Mouse (Mus musculus) midbrain, postnatal 0 days (tissue): ENCODE data around the gene Dnajb1. TPM values are rescaled to one million over a fixed set of nuclear protein-coding genes. Genes with fewer than 3 reads are reported as not detected.

Source experiments
- ATAC-seq: fragments of 200-750 bp; cut with Nextera tagmentation; 2 replicates; pipeline ENCODE4 v1.8.0; 2017; ENCODE audit warnings: moderate number of reproducible peaks, mild to moderate bottlenecking, moderate TSS enrichment, moderate library complexity; ENCODE audit not compliant: low FRiP score
- DNase-seq: peaks from one replicate; pipeline ENCODE4 v3.0.0-alpha.2; 2015; ENCODE audit warnings: low spot score
- H3K27ac ChIP-seq: fragments of 300-500 bp; sonication (generic); 2 replicates; pipeline ENCODE4 v1.5.1; 2014; ENCODE audit warnings: low read depth, mild to moderate bottlenecking, low read length, mixed read lengths
- H3K27me3 ChIP-seq: fragments of 300-500 bp; sonication (generic); 2 replicates; pipeline ENCODE4 v1.6.1; 2014; ENCODE audit warnings: low read length, control low read depth, mixed read lengths; ENCODE audit not compliant: insufficient read depth
- H3K36me3 ChIP-seq: fragments of 300-500 bp; sonication (generic); 2 replicates; pipeline ENCODE4 v1.6.1; 2014; ENCODE audit warnings: low read length, control low read depth, mixed read lengths; ENCODE audit not compliant: insufficient read depth
- H3K4me1 ChIP-seq: fragments of 300-500 bp; sonication (generic); 2 replicates; pipeline ENCODE4 v1.6.1; 2014; ENCODE audit warnings: mild to moderate bottlenecking, control low read depth, antibody characterized with exemption, low read length, mixed read lengths; ENCODE audit not compliant: insufficient read depth
- H3K4me2 ChIP-seq: fragments of 300-500 bp; sonication (generic); 2 replicates; pipeline ENCODE4 v1.6.1; 2014; ENCODE audit warnings: low read depth, mild to moderate bottlenecking, low read length, mixed read lengths; ENCODE audit not compliant: poor library complexity, severe bottlenecking
- H3K4me3 ChIP-seq: fragments of 300-500 bp; sonication (generic); 2 replicates; pipeline ENCODE4 v1.5.1; 2014; ENCODE audit warnings: low read depth, mild to moderate bottlenecking, low read length, moderate library complexity
- H3K9ac ChIP-seq: fragments of 300-500 bp; sonication (generic); replicated peaks from 2 replicates; pipeline ENCODE4 v1.6.1; 2014; ENCODE audit warnings: mild to moderate bottlenecking, low read length, moderate library complexity, mixed read lengths; ENCODE audit not compliant: poor library complexity, severe bottlenecking
- H3K9me3 ChIP-seq: fragments of 300-500 bp; sonication (generic); 2 replicates; pipeline ENCODE4 v1.6.1; 2016; ENCODE audit warnings: low read length, control low read depth
- CTCF ChIP-seq: IDR thresholded peaks from 2 replicates; pipeline ENCODE4 v1.5.1; 2016; ENCODE audit warnings: antibody characterized with exemption, mild to moderate bottlenecking
- WGBS: fragments of 180-500 bp; shearing (Covaris S2); extraction: QIAGEN DNeasy Blood & Tissue Kit; methylation state at CpG from one replicate; pipeline ENCODE4 v1.1.7; 2014; 5-methylcytosine and 5-hydroxymethylcytosine counted together
- polyA plus RNA-seq: library from polyadenylated mRNA; unstranded; fragments of >200 nt; fragmentation: Nextera tagmentation; extraction: Ambion mirVana; gene quantifications from 2 replicates; pipeline ENCODE4 v1.2.1, GENCODE M21; 2015
- total RNA-seq: library from RNA; depleted of rRNA; stranded (reverse); fragments of >200 nt; gene quantifications from 2 replicates; pipeline ENCODE4 v1.2.3, GENCODE M21; 2014

Dnajb1 gene
- total and polyA plus RNA-seq, 2 experiments from 2014 or later = 41.0 to 72.4 TPM

DNA sequence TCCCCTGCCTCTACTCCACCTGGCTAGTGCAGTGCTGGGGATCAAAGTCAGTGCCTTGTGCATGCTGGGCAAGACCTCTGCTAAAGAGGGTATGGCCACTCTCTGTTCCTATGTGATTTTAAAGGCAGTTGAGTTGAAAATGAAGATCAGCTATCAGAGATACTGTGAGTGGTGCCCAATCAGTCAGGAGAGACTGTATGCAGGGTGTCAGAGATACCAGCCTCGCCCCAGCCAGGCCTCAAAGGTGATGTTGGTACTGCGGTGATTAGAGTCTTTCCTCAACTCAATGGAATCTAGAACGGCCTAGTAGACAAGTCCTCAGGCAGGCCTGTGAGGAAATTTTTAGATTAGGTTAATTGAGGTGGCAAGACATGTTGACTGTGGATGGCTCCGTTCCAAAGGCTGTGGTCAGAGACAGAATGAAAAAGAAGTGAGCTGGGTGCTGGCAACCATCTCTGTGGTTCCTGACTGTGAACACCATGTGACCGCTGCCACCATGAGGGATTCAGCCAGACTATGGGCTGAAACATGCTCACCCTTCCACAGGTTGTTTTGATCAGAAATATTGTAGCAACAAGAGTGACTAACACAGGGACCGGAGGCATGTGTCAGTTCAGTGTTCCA, 17.8 kb downstream of the Dnajb1 start:
- Histone ChIP-seq H3K9ac (no peak overlapping the region), H3K4me1 (no peaks in the 10 kb centered on the region), H3K27me3 (no peaks in the 10 kb centered on the region), H3K4me2 (no peak overlapping the region), H3K27ac (no peak overlapping the region), H3K9me3 (no peaks in the 10 kb centered on the region), H3K4me3 (no peak overlapping the region), H3K36me3 (no peaks in the 10 kb centered on the region)
- TF ChIP-seq CTCF = no peak
- no peak for DNase-seq
- no peak for ATAC-seq
- 88% methylated on average over 6 of the region's 6 CpGs for WGBS

DNA sequence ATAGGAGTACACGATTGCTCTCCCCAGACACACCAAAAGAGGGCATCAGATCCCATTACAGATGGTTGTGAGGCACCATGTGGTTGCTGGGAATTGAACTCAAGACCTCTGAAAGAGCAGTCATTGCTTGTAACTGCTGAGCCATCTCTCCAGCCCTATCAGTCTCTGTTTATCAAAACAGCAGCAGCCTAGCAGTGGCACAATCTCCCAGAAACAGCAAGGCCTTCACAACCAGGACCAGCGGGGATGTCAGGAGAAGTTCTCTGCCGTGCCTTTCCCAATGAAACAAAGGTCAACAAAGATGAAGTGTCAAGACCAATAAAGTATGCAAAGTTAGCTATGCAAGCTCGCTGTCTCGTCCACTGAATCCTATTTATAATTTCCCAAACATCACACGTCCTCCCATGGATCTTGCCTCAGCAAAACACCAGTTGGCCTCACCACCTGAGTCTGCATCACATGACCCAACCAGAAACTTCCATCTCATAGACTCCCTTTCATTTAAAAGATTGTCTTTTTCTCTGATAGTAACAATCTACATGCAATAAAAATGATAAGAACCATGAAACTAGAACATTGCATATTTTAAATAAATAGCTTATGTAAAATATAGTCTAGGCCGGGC, 24.2 kb downstream of the Dnajb1 start:
- H3K36me3 ChIP-seq = no peaks in the 10 kb centered on the region
- peaks cover 2% of the 10 kb centered on the region; the same call in 1 of the 2 replicates for H3K9me3 ChIP-seq
- H3K4me3 ChIP-seq = no peak overlapping the region
- no peaks in the 10 kb centered on the region for H3K4me1 ChIP-seq
- no peaks in the 10 kb centered on the region for H3K27me3 ChIP-seq
- no peak overlapping the region for H3K9ac ChIP-seq
- H3K27ac ChIP-seq = no peak overlapping the region
- DNase-seq (no peak), ATAC-seq (no peak)
- 85% methylated on average over 7 of the region's 7 CpGs for WGBS
- TF ChIP-seq CTCF = no peak
- no peak overlapping the region for H3K4me2 ChIP-seq

DNA sequence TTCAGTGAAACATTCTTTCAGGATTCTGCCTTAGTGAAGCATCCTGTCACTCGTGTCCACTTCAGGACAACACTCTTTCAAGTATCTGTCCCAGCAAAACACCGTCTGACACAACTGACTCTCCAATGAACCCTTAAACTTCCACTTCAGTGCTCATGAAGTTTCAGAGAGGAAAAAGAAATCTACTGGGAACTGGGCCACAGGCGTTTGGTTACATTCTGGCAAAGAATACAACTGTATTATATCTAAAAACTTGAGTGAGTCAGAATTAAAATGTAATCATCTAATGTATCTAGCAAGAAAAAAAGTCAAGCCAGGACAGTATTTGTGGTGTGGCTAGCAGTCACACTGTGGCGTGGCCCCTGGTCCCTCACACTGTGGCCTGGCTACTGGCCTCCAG, 30.9 kb downstream of the Dnajb1 start:
- H3K9ac ChIP-seq = no peak overlapping the region
- H3K4me2 ChIP-seq = no peak overlapping the region
- no peaks in the 10 kb centered on the region for H3K36me3 ChIP-seq
- no peaks in the 10 kb centered on the region for H3K27me3 ChIP-seq
- ATAC-seq = no peak
- 76% methylated on average over 4 of the region's 4 CpGs for WGBS
- no peaks in the 10 kb centered on the region for H3K4me1 ChIP-seq
- H3K9me3 ChIP-seq = peaks cover 2% of the 10 kb centered on the region; the same call in 1 of the 2 replicates
- TF ChIP-seq CTCF = no peak
- no peak overlapping the region for H3K27ac ChIP-seq
- no peak overlapping the region for H3K4me3 ChIP-seq
- no peak for DNase-seq

DNA sequence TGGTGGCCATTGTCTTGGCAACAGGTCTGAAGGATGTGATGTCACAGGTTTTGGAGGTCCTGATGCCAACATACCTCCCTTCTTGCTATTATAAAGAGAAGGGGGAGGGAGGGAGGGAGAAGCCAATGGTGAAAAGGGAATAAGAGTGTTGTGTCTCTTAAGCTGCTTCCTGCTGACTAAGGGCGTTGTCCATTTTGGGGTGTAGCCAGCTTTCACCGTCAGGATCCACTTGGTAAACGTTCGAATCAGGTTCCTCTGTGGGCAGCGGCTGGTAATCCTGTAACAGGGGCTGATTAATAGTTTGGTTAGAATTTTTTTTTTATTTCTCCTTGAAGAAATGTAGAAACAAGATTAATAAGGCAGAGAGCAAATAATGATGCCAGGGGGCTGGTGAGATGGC, 31.7 kb downstream of the Dnajb1 start:
- H3K27ac ChIP-seq = no peak overlapping the region
- H3K4me3 ChIP-seq = no peak overlapping the region
- no peak for TF ChIP-seq CTCF
- no peak for ATAC-seq
- no peaks in the 10 kb centered on the region for H3K36me3 ChIP-seq
- H3K4me2 ChIP-seq = no peak overlapping the region
- H3K4me1 ChIP-seq = no peaks in the 10 kb centered on the region
- no peak for DNase-seq
- H3K9me3 ChIP-seq = peaks cover 2% of the 10 kb centered on the region; the same call in 1 of the 2 replicates
- no peak overlapping the region for H3K9ac ChIP-seq
- 72% methylated on average over 5 of the region's 5 CpGs for WGBS
- H3K27me3 ChIP-seq = no peaks in the 10 kb centered on the region

DNA sequence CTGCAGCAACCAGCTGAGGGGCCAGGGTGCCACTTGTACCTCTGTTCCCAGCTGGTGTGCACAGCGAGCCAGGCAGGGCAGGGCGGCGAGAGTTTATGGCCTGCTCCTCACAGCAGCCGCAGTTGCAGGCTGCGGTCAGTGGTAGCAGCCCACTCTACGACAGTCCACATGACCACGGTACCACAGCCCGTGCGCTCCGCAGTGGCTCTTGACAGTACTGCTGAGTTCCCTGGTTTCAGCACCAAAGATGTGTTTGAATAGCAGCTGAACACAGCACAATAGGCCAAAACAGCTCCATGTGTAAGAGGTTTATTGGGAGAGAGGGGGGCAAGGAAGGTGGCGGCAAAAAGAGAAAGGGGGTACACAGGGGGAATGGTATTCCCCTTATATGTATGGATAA, 39.5 kb downstream of the Dnajb1 start:
- Histone ChIP-seq H3K27ac (no peak overlapping the region), H3K9ac (no peak overlapping the region), H3K4me1 (no peaks in the 10 kb centered on the region), H3K4me2 (no peak overlapping the region), H3K36me3 (no peaks in the 10 kb centered on the region), H3K4me3 (no peak overlapping the region), H3K9me3 (no peaks in the 10 kb centered on the region), H3K27me3 (no peaks in the 10 kb centered on the region)
- ATAC-seq (no peak), DNase-seq (no peak)
- 95% methylated on average over 11 of the region's 11 CpGs for WGBS
- TF ChIP-seq CTCF = no peak

DNA sequence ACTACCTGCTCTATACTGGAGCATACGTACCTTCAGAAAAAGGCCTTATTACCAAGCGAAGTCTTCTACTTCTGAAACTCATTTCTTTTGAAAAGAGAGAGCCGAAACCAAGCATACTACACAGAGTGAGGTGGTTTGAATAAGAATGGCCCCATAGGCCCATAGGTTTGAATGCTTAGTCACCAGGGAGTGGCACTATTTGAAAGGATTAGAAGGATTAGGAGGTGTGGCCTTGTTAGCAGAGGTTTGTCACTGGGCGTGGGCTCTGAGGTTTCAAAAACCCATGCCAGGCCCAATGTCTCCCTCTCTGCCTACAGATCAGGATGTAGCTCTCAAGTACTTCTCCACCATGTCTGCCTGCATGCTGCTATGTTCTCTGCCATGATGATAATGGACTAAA, 40.0 kb downstream of the Dnajb1 start:
- Histone ChIP-seq H3K36me3 (no peaks in the 10 kb centered on the region), H3K4me1 (no peaks in the 10 kb centered on the region), H3K27ac (no peak overlapping the region), H3K4me3 (no peak overlapping the region), H3K9ac (no peak overlapping the region), H3K4me2 (no peak overlapping the region), H3K9me3 (no peaks in the 10 kb centered on the region), H3K27me3 (no peaks in the 10 kb centered on the region)
- 92% methylated on average over 4 of the region's 4 CpGs for WGBS
- ATAC-seq = no peak
- no peak for TF ChIP-seq CTCF
- DNase-seq = no peak
